Mouse (Mus musculus): ENCODE measurements around the gene Ncf1.

GRCm38 (mm10) chr5:134270566-134270965, 41.1 kb upstream of the Ncf1 start:
- TF ChIP-seq CTCF (IDR thresholded peaks at IDR 0.05; ENCODE audit: low read depth) (no peak), EP300 (IDR thresholded peaks at IDR 0.05; ENCODE audit: low read depth) (no peak)

Data from liver, postnatal 0 days (tissue).